Mouse (Mus musculus) MEL (cell line): ENCODE measurements at regions not wholly inside any gene's neighbourhood (a gene's known extent, or its start where the extent isn't known, plus 50 kb on each side); places are given as distances from the start of the nearest gene placed in this dataset.

ENCODE experiments used
- CHD1 ChIP-seq: IDR thresholded peaks from 2 replicates; pipeline ENCODE4 v1.6.1; 2012; ENCODE audit warnings: low read depth, mild to moderate bottlenecking, inconsistent platforms, low read length, improper control_type of control experiment
- CTCF ChIP-seq, 3 experiments: IDR thresholded peaks in 2 of 3; conservative IDR thresholded peaks in 1 of 3; 2 replicates each; pipeline ENCODE4 v1.5.1; 2011 to 2012; ENCODE audit warnings: low read length in 3 of 3, low read depth in 2 of 3, mild to moderate bottlenecking in 2 of 3, improper control_type of control experiment in 1 of 3, inconsistent platforms in 1 of 3, mixed read lengths in 1 of 3, moderate library complexity in 1 of 3; ENCODE audit not compliant: control insufficient read depth in 1 of 3, insufficient read depth in 1 of 3, poor library complexity in 1 of 3, severe bottlenecking in 1 of 3
- JUND ChIP-seq: IDR thresholded peaks from 2 replicates; pipeline ENCODE4 v1.6.1; 2011; ENCODE audit warnings: low read depth, mild to moderate bottlenecking, improper control_type of control experiment, low read length
- MAFK ChIP-seq: IDR thresholded peaks from 2 replicates; pipeline ENCODE4 v1.6.1; 2011; ENCODE audit warnings: low read depth, mild to moderate bottlenecking, low read length, improper control_type of control experiment, borderline replicate concordance
- MAX ChIP-seq: IDR thresholded peaks from 2 replicates; pipeline ENCODE4 v1.6.1; 2011; ENCODE audit warnings: low read length, improper control_type of control experiment
- MAZ ChIP-seq: IDR thresholded peaks from 2 replicates; pipeline ENCODE4 v1.6.1; 2012; ENCODE audit warnings: low read depth, mild to moderate bottlenecking, inconsistent platforms, low read length, improper control_type of control experiment
- POLR2A ChIP-seq, 2 experiments: IDR thresholded peaks; 2 replicates each; pipeline ENCODE4 v1.6.1; 2011 to 2012; ENCODE audit warnings: low read length in 2 of 2, mild to moderate bottlenecking in 2 of 2, control low read depth in 1 of 2, improper control_type of control experiment in 1 of 2, low read depth in 1 of 2, moderate library complexity in 1 of 2; ENCODE audit not compliant: control insufficient read depth in 1 of 2, insufficient read depth in 1 of 2, poor library complexity in 1 of 2
- RAD21 ChIP-seq: IDR thresholded peaks from 2 replicates; pipeline ENCODE4 v1.6.1; 2011; ENCODE audit warnings: mild to moderate bottlenecking, low read depth, low read length, improper control_type of control experiment
- SMC3 ChIP-seq: IDR thresholded peaks from 2 replicates; pipeline ENCODE4 v1.6.1; 2011; ENCODE audit warnings: low read depth, low read length, improper control_type of control experiment
- ZC3H11A ChIP-seq: IDR thresholded peaks from 2 replicates; pipeline ENCODE4 v1.6.1; 2012; ENCODE audit warnings: low read depth, mild to moderate bottlenecking, inconsistent platforms, low read length, improper control_type of control experiment
- ZMIZ1 ChIP-seq: IDR thresholded peaks from 2 replicates; pipeline ENCODE4 v1.6.1; 2012; ENCODE audit warnings: low read depth, mild to moderate bottlenecking, inconsistent platforms, low read length, improper control_type of control experiment, moderate library complexity

GRCm38 (mm10) chr6:127324984-127325383 lies 121.7 kb upstream of the Parp11 start:
- no peak for TF ChIP-seq ZC3H11A
- TF ChIP-seq JUND = no peak
- TF ChIP-seq CTCF (IDR thresholded peaks at IDR 0.05 in 2 of 3, conservative IDR thresholded peaks at IDR 0.05 in 1 of 3; ENCODE audit: control insufficient read depth in 1 of 3, insufficient read depth in 1 of 3, low read depth in 2 of 3, low read length in 3 of 3, poor library complexity in 1 of 3, severe bottlenecking in 1 of 3) = peak in 2 of 3 experiments; percentile 17 to 27; a peak in 2 of 6 replicates
- no peak for TF ChIP-seq MAX
- TF ChIP-seq SMC3 = no peak; the same call in 1 of the 2 replicates
- no peak for TF ChIP-seq ZMIZ1
- no peak for TF ChIP-seq POLR2A (IDR thresholded peaks at IDR 0.05; ENCODE audit: control insufficient read depth in 1 of 2, insufficient read depth in 1 of 2, low read depth in 1 of 2, low read length in 2 of 2, poor library complexity in 1 of 2)
- TF ChIP-seq RAD21 = no peak
- no peak for TF ChIP-seq CHD1
- TF ChIP-seq MAFK = no peak
- no peak for TF ChIP-seq MAZ
